Mouse (Mus musculus) neural tube, embryonic 11.5 days (tissue): Measurements from ENCODE around the gene Tmem39a. TPM values are rescaled to one million over a fixed set of nuclear protein-coding genes. Genes with fewer than 3 reads are reported as not detected.

Experiments
- ATAC-seq: fragments of 200-750 bp; cut with Nextera tagmentation; 2 replicates; pipeline ENCODE4 v1.8.0; 2017; ENCODE audit warnings: moderate number of reproducible peaks, mild to moderate bottlenecking, moderate TSS enrichment, moderate library complexity; ENCODE audit not compliant: insufficient read depth, low FRiP score, low TSS enrichment
- DNase-seq: peaks from one replicate; pipeline ENCODE4 v3.0.0-alpha.2; 2015; ENCODE audit warnings: low spot score
- H3K27ac ChIP-seq: fragments of 300-500 bp; sonication (generic); 2 replicates; pipeline ENCODE4 v1.5.1; 2014; ENCODE audit warnings: low read depth, mild to moderate bottlenecking, low read length
- H3K27me3 ChIP-seq: fragments of 300-500 bp; sonication (generic); 2 replicates; pipeline ENCODE4 v1.6.1; 2014; ENCODE audit warnings: mild to moderate bottlenecking, low read length, mixed read lengths; ENCODE audit not compliant: control insufficient read depth, insufficient read depth
- H3K36me3 ChIP-seq: fragments of 300-500 bp; sonication (generic); 2 replicates; pipeline ENCODE4 v1.6.1; 2014; ENCODE audit warnings: mild to moderate bottlenecking, low read length, moderate library complexity, mixed read lengths; ENCODE audit not compliant: control insufficient read depth, insufficient read depth
- H3K4me1 ChIP-seq: fragments of 300-500 bp; sonication (generic); 2 replicates; pipeline ENCODE4 v1.6.1; 2014; ENCODE audit warnings: low read length, mixed read lengths; ENCODE audit not compliant: control insufficient read depth, insufficient read depth
- H3K4me2 ChIP-seq: fragments of 300-500 bp; sonication (generic); 2 replicates; pipeline ENCODE4 v1.6.1; 2014; ENCODE audit warnings: low read depth, mild to moderate bottlenecking, moderate library complexity
- H3K4me3 ChIP-seq: fragments of 300-500 bp; sonication (generic); 2 replicates; pipeline ENCODE4 v1.5.1; 2014; ENCODE audit warnings: low read depth, low read length
- H3K9ac ChIP-seq: fragments of 300-500 bp; sonication (generic); 2 replicates; pipeline ENCODE4 v1.6.1; 2014; ENCODE audit warnings: mild to moderate bottlenecking, low read length
- H3K9me3 ChIP-seq: fragments of 300-500 bp; sonication (generic); 2 replicates; pipeline ENCODE4 v1.6.1; 2016; ENCODE audit warnings: low read length; ENCODE audit not compliant: control insufficient read depth
- WGBS: fragments of 180-500 bp; shearing (Covaris S2); extraction: QIAGEN DNeasy Blood & Tissue Kit; methylation state at CpG from one replicate; pipeline ENCODE4 v1.1.7; 2014; 5-methylcytosine and 5-hydroxymethylcytosine counted together
- polyA plus RNA-seq: library from polyadenylated mRNA; unstranded; fragments of >200 nt; fragmentation: Nextera tagmentation; extraction: Ambion mirVana; gene quantifications from 2 replicates; pipeline ENCODE4 v1.2.1, GENCODE M21; 2014

Tmem39a gene
- 94.3 and 96.1 TPM in 2 replicates for polyA plus RNA-seq

- Histone ChIP-seq H3K27me3 (no peaks in the 10 kb centered on the region), H3K9ac (no peak within 1 kb of the TSS), H3K27ac (no peak within 1 kb of the TSS), H3K4me3 (no peak within 1 kb of the TSS), H3K9me3 (no peaks in the 10 kb centered on the region), H3K4me2 (no peak within 1 kb of the TSS), H3K4me1 (no peaks in the 10 kb centered on the region), H3K36me3 (no peaks in the 10 kb centered on the region)
- no peak for ATAC-seq
- no peak for DNase-seq
- WGBS, result 78% methylated on average over 3 of the region's 3 CpGs
Measured at GRCm38 (mm10) chr16:38558221-38558748, at the start of gene Tmem39a. Gene Tmem39a, plus strand, starts transcription at chr16:38558698.

DNA sequence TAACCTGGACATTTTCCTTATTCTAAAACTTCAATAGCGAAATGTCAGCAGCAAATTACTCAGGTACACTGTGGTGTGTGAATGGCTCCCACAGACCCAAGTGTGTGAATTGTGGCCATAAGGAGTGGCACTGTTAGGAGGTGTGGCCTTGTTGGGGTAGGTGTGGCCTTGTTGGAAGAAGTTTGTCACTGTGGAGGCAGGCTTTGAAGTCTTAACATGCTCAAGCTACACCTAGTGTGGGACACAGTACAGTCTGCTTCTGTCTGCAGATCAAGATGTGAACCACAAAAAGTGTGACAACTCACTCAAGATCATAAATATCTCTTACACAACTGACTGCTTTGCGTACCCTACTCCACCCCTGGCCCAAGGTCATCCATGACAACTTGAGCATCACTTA is 47.7 kb upstream of the Tmem39a start:
- Histone ChIP-seq H3K4me3 (no peak overlapping the region), H3K36me3 (peaks cover 6% of the 10 kb centered on the region), H3K27me3 (no peaks in the 10 kb centered on the region), H3K4me2 (no peak overlapping the region), H3K9ac (no peak overlapping the region), H3K4me1 (no peaks in the 10 kb centered on the region), H3K9me3 (no peaks in the 10 kb centered on the region), H3K27ac (no peak overlapping the region)
- DNase-seq (no peak), ATAC-seq (no peak)
- 95% methylated on average over 2 of the region's 2 CpGs for WGBS

DNA sequence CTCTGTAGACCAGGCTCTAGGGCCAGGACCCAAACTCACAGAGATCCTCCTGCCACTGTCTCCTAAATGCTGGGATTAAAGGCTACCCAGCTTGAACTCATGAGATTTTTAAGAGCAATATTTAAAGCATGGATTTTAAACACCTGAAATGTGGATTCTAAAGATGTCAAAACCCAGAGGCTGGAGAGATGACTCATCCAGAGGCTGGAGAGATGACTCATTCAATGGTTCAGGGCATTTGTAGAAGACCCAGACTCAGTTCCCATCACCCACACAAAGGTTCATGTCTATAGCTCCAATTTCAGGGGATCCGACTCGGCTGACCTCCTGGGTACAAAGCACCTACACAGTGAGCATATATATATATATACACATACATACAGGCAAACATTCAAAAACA is 39.4 kb upstream of the Tmem39a start:
- 97% methylated on average over 2 of the region's 2 CpGs for WGBS
- ATAC-seq, result no peak

GRCm38 (mm10) chr16:38521211-38521987 is 37.1 kb upstream of the Tmem39a start:
- Histone ChIP-seq H3K27me3 (no peaks in the 10 kb centered on the region), H3K27ac (no peak overlapping the region), H3K9ac (peak overlapping the region; percentile 47), H3K36me3 (no peaks in the 10 kb centered on the region; the same call in 1 of the 2 replicates), H3K4me1 (peaks cover 10% of the 10 kb centered on the region; the same call in 1 of the 2 replicates), H3K9me3 (no peaks in the 10 kb centered on the region), H3K4me2 (peak overlapping the region; percentile 57), H3K4me3 (peak overlapping the region; percentile 83)
- DNase-seq (no peak), ATAC-seq (no peak)
- 36% methylated on average over 8 of the region's 8 CpGs for WGBS

More for the DNA sequence above, 39.4 kb upstream of the Tmem39a start:
- H3K36me3 ChIP-seq, result peaks cover 2% of the 10 kb centered on the region; the same call in 1 of the 2 replicates
- no peaks in the 10 kb centered on the region for H3K27me3 ChIP-seq
- H3K4me3 ChIP-seq, result no peak overlapping the region
- no peak for DNase-seq
- H3K9me3 ChIP-seq, result no peaks in the 10 kb centered on the region
- H3K4me1 ChIP-seq, result peaks cover 10% of the 10 kb centered on the region; the same call in 1 of the 2 replicates
- no peak overlapping the region for H3K9ac ChIP-seq
- no peak overlapping the region for H3K27ac ChIP-seq
- H3K4me2 ChIP-seq, result no peak overlapping the region

GRCm38 (mm10) chr16:38522129-38523084 is 36.1 kb upstream of the Tmem39a start, which contains the start of gene Timmdc1:
Gene Timmdc1, minus strand, starts transcription at chr16:38522663.
- peaks cover 10% of the 10 kb centered on the region; the same call in 1 of the 2 replicates for H3K4me1 ChIP-seq
- H3K4me2 ChIP-seq, result peak within 1 kb of the TSS; percentile 57
- peak within 1 kb of the TSS; percentile 88 for H3K27ac ChIP-seq
- WGBS, result under 1% methylated on average over 73 of the region's 73 CpGs
- peak within 1 kb of the TSS; percentile 89 for H3K9ac ChIP-seq
- peak; percentile 98 for DNase-seq
- H3K27me3 ChIP-seq, result no peaks in the 10 kb centered on the region
- peak; percentile 96 for ATAC-seq
- H3K9me3 ChIP-seq, result no peaks in the 10 kb centered on the region
- H3K4me3 ChIP-seq, result peak within 1 kb of the TSS; percentile 83
- peaks cover under 1% of the 10 kb centered on the region; the same call in 1 of the 2 replicates for H3K36me3 ChIP-seq

- Histone ChIP-seq H3K9ac (no peak overlapping the region), H3K4me3 (no peak overlapping the region), H3K4me1 (peaks cover 10% of the 10 kb centered on the region; the same call in 1 of the 2 replicates), H3K36me3 (peaks cover 13% of the 10 kb centered on the region), H3K4me2 (no peak overlapping the region), H3K27me3 (no peaks in the 10 kb centered on the region), H3K27ac (no peak overlapping the region), H3K9me3 (no peaks in the 10 kb centered on the region)
- no peak for DNase-seq
- no peak for ATAC-seq
- WGBS, result 91% methylated on average over 6 of the region's 6 CpGs
Measured at GRCm38 (mm10) chr16:38526264-38526663, 32.2 kb upstream of the Tmem39a start.

DNA sequence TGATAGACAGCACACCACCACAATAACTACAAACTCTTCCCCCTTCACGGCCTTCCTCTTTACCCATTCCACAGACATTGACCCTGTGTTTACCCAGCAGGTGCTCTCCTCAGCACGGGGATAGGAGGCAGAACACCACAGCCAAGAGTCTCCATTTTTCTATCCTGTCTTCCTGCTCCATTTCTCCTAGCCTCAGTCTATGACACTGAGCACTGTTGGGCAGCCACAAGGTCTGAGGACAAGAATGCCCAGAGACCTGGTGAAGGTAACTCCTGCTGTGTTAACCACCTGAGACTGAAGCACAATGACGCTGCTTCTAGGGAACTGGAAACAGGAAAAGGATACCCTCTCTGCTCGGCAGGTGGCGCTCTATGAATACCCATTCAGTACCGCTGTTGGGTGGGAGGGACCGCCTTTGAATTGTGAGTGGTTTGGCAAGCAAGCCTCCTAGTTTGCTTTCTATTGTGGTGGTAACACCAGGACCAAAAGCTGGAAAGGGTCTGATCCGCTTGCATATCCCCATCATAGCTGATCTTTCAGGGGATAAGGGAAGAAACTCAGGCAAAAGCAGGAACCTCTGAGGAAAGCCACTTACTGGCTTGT is 21.9 kb upstream of the Tmem39a start:
- H3K27me3 ChIP-seq, result no peaks in the 10 kb centered on the region

More for the DNA sequence above, 21.9 kb upstream of the Tmem39a start:
- 48% methylated on average over 8 of the region's 8 CpGs for WGBS
- DNase-seq (peak; percentile 71), ATAC-seq (no peak)
- H3K4me3 ChIP-seq, result no peak overlapping the region
- H3K27ac ChIP-seq, result no peak overlapping the region
- no peak overlapping the region for H3K9ac ChIP-seq
- no peak overlapping the region for H3K4me2 ChIP-seq
- H3K36me3 ChIP-seq, result peaks cover 15% of the 10 kb centered on the region
- H3K4me1 ChIP-seq, result no peaks in the 10 kb centered on the region
- H3K9me3 ChIP-seq, result no peaks in the 10 kb centered on the region
